Mouse (Mus musculus): ENCODE results near the gene Inpp5f. TPM values are rescaled to one million over a fixed set of nuclear protein-coding genes. Genes with fewer than 3 reads are reported as not detected.

Inpp5f gene
- total and polyA plus RNA-seq, 3 experiments = 7.6 to 44.0 (median 23.8) TPM

- H3K36me3 ChIP-seq (replicated peaks) = peaks cover 34% of the 10 kb centered on the region
- ATAC-seq (ENCODE audit: extremely low read depth, insufficient number of reproducible peaks, low FRiP score, poor library complexity, severe bottlenecking) (peak; percentile 70; the same call in 1 of the 2 replicates), DNase-seq (ENCODE audit: low spot score) (no peak)
- peaks cover 16% of the 10 kb centered on the region for H3K4me1 ChIP-seq (ENCODE audit: insufficient read depth, low read depth, low read length)
- H3K27me3 ChIP-seq (ENCODE audit: insufficient read depth, low read length) = no peaks in the 10 kb centered on the region
- no peak for TF ChIP-seq GATA2 (IDR thresholded peaks at IDR 0.05; ENCODE audit: borderline replicate concordance, low read depth, low read length)
- TF ChIP-seq POLR2AphosphoS5 (IDR thresholded peaks at IDR 0.05; ENCODE audit: insufficient replicate concordance, low read depth, low read length) = no peak
- TF ChIP-seq CTCF (IDR thresholded peaks at IDR 0.05; ENCODE audit: low read depth, low read length) = no peak
- TF ChIP-seq GATA1 (IDR thresholded peaks at IDR 0.05; ENCODE audit: borderline replicate concordance, low read length) = no peak
- no peak for TF ChIP-seq TAL1 (conservative IDR thresholded peaks at IDR 0.05; ENCODE audit: low read depth, low read length)
- H3K4me3 ChIP-seq (ENCODE audit: low read depth, low read length) = no peak overlapping the region
- H3K9me3 ChIP-seq (replicated peaks) = no peaks in the 10 kb centered on the region
These were observed 28.9 kb downstream of the Inpp5f start for GRCm38 (mm10) chr7:128639925-128640485.

- ATAC-seq (ENCODE audit: extremely low read depth, insufficient number of reproducible peaks, low FRiP score, poor library complexity, severe bottlenecking) (no peak), DNase-seq (ENCODE audit: low spot score) (no peak)
- TF ChIP-seq CTCF (IDR thresholded peaks at IDR 0.05; ENCODE audit: low read depth, low read length) = no peak
- TF ChIP-seq GATA2 (IDR thresholded peaks at IDR 0.05; ENCODE audit: borderline replicate concordance, low read depth, low read length) = no peak
- no peak for TF ChIP-seq TAL1 (conservative IDR thresholded peaks at IDR 0.05; ENCODE audit: low read depth, low read length)
- TF ChIP-seq POLR2AphosphoS5 (IDR thresholded peaks at IDR 0.05; ENCODE audit: insufficient replicate concordance, low read depth, low read length) = no peak
- no peak for TF ChIP-seq GATA1 (IDR thresholded peaks at IDR 0.05; ENCODE audit: borderline replicate concordance, low read length)
- Histone ChIP-seq H3K4me3 (ENCODE audit: low read depth, low read length) (no peak overlapping the region), H3K4me1 (ENCODE audit: insufficient read depth, low read depth, low read length) (peaks cover 14% of the 10 kb centered on the region), H3K27me3 (ENCODE audit: insufficient read depth, low read length) (no peaks in the 10 kb centered on the region), H3K9me3 (replicated peaks) (no peaks in the 10 kb centered on the region), H3K36me3 (replicated peaks) (peaks cover 38% of the 10 kb centered on the region)
These were observed 30.4 kb downstream of the Inpp5f start for GRCm38 (mm10) chr7:128641571-128641970.

DNA sequence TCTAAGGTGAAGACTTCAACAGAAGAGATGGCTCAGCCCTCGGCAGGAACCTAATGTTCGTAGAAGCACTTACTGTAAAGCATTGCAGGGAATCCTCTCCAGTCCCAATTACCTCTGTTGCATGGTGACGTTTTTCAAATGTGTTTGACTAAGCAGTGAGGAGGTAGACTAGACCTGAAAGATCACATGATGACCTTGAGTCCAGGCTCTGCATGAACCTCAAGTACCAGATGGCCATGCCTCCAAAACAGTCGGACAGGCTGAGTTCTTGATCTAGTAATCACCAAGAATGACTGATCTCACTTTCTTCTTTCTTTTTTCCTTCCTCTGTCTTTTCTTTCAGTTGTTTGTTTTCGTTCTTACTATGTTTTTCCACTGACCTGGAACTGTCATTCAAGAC lies 31.3 kb downstream of the Inpp5f start:
- Histone ChIP-seq H3K27me3 (ENCODE audit: insufficient read depth, low read length) (no peaks in the 10 kb centered on the region), H3K4me1 (ENCODE audit: insufficient read depth, low read depth, low read length) (peaks cover 11% of the 10 kb centered on the region), H3K4me3 (ENCODE audit: low read depth, low read length) (no peak overlapping the region), H3K36me3 (replicated peaks) (peaks cover 34% of the 10 kb centered on the region), H3K9me3 (replicated peaks) (no peaks in the 10 kb centered on the region)
- no peak for TF ChIP-seq POLR2AphosphoS5 (IDR thresholded peaks at IDR 0.05; ENCODE audit: insufficient replicate concordance, low read depth, low read length)
- no peak for TF ChIP-seq TAL1 (conservative IDR thresholded peaks at IDR 0.05; ENCODE audit: low read depth, low read length)
- no peak for TF ChIP-seq GATA1 (IDR thresholded peaks at IDR 0.05; ENCODE audit: borderline replicate concordance, low read length)
- no peak for TF ChIP-seq CTCF (IDR thresholded peaks at IDR 0.05; ENCODE audit: low read depth, low read length)
- no peak for TF ChIP-seq GATA2 (IDR thresholded peaks at IDR 0.05; ENCODE audit: borderline replicate concordance, low read depth, low read length)
- ATAC-seq (ENCODE audit: extremely low read depth, insufficient number of reproducible peaks, low FRiP score, poor library complexity, severe bottlenecking) = no peak
- DNase-seq (ENCODE audit: low spot score) = no peak

- no peak for ATAC-seq (ENCODE audit: extremely low read depth, insufficient number of reproducible peaks, low FRiP score, poor library complexity, severe bottlenecking)
- Histone ChIP-seq H3K36me3 (replicated peaks) (peaks cover 27% of the 10 kb centered on the region), H3K4me1 (ENCODE audit: insufficient read depth, low read depth, low read length) (peaks cover 13% of the 10 kb centered on the region), H3K4me3 (ENCODE audit: low read depth, low read length) (no peak overlapping the region), H3K27me3 (ENCODE audit: insufficient read depth, low read length) (no peaks in the 10 kb centered on the region), H3K9me3 (replicated peaks) (no peaks in the 10 kb centered on the region)
- TF ChIP-seq TAL1 (conservative IDR thresholded peaks at IDR 0.05; ENCODE audit: low read depth, low read length) (no peak), CTCF (IDR thresholded peaks at IDR 0.05; ENCODE audit: low read depth, low read length) (no peak), POLR2AphosphoS5 (IDR thresholded peaks at IDR 0.05; ENCODE audit: insufficient replicate concordance, low read depth, low read length) (no peak), GATA2 (IDR thresholded peaks at IDR 0.05; ENCODE audit: borderline replicate concordance, low read depth, low read length) (no peak), GATA1 (IDR thresholded peaks at IDR 0.05; ENCODE audit: borderline replicate concordance, low read length) (no peak)
- DNase-seq (ENCODE audit: low spot score) = no peak
These were observed 45.8 kb downstream of the Inpp5f start for GRCm38 (mm10) chr7:128656970-128657369.

DNA sequence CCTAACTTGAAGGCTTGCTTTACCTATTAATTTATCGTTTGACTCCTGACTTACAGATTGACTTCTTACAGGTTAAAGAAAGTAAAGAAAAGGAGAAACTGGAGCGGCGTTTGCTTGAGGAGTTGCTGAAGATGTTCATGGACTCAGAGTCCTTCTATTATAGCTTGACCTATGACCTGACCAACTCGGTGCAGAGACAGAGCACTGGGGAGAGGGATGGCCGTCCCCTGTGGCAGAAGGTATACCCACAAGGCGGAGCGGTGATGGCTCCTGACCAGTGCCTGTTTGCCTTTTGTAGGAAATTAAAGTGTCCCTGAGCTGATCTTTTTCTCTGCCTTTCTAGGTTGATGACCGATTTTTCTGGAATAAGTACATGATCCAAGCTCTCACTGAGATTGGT lies 52.8 kb downstream of the Inpp5f start:
- no peaks in the 10 kb centered on the region for H3K27me3 ChIP-seq (ENCODE audit: insufficient read depth, low read length)

DNA sequence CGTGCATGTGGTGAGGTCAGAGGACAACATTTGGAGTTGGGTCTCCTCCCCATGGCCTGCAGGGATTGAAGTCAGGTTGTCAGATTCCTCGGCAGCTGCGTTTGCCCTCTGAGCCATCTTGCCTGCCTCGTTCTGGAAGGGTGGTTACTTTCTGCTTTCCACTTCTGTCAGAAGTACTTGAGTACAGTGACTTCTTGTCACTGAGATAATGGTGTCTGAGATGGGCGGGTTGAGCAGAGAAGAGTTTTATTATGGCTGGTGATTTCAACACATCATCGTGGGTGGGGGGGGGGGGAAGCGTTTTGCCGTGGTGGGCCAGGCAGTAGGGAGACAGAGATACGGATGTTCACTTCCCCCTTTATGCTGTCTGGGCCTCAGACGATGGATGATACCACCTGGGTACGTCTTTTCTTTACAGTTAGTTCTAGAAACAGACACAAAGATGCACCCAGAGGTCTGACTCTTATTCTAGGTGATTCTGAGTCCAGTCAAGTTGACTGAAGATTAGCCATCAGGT lies 53.8 kb downstream of the Inpp5f start:
- ATAC-seq (ENCODE audit: extremely low read depth, insufficient number of reproducible peaks, low FRiP score, poor library complexity, severe bottlenecking) (peak; percentile 71), DNase-seq (ENCODE audit: low spot score) (peak; percentile 67)
- TF ChIP-seq GATA2 (IDR thresholded peaks at IDR 0.05; ENCODE audit: borderline replicate concordance, low read depth, low read length) (no peak), TAL1 (conservative IDR thresholded peaks at IDR 0.05; ENCODE audit: low read depth, low read length) (peak; percentile 15; the same call in 1 of the 2 replicates)
- Histone ChIP-seq H3K4me1 (ENCODE audit: insufficient read depth, low read depth, low read length) (peaks cover 50% of the 10 kb centered on the region), H3K27me3 (ENCODE audit: insufficient read depth, low read length) (no peaks in the 10 kb centered on the region), H3K9me3 (replicated peaks) (peaks cover 3% of the 10 kb centered on the region; the same call in 1 of the 2 replicates), H3K4me3 (ENCODE audit: low read depth, low read length) (peak overlapping the region; percentile 48; the same call in 1 of the 2 replicates), H3K36me3 (replicated peaks) (peaks cover 49% of the 10 kb centered on the region)

More for the DNA sequence above, 52.8 kb downstream of the Inpp5f start:
- Histone ChIP-seq H3K4me1 (ENCODE audit: insufficient read depth, low read depth, low read length) (peaks cover 50% of the 10 kb centered on the region), H3K9me3 (replicated peaks) (peaks cover 3% of the 10 kb centered on the region; the same call in 1 of the 2 replicates), H3K36me3 (replicated peaks) (peaks cover 51% of the 10 kb centered on the region), H3K4me3 (ENCODE audit: low read depth, low read length) (no peak overlapping the region)
- TF ChIP-seq POLR2AphosphoS5 (IDR thresholded peaks at IDR 0.05; ENCODE audit: insufficient replicate concordance, low read depth, low read length) = no peak
- no peak for TF ChIP-seq GATA2 (IDR thresholded peaks at IDR 0.05; ENCODE audit: borderline replicate concordance, low read depth, low read length)
- no peak for TF ChIP-seq TAL1 (conservative IDR thresholded peaks at IDR 0.05; ENCODE audit: low read depth, low read length)
- TF ChIP-seq CTCF (IDR thresholded peaks at IDR 0.05; ENCODE audit: low read depth, low read length) = no peak
- no peak for TF ChIP-seq GATA1 (IDR thresholded peaks at IDR 0.05; ENCODE audit: borderline replicate concordance, low read length)
- DNase-seq (ENCODE audit: low spot score) (no peak), ATAC-seq (ENCODE audit: extremely low read depth, insufficient number of reproducible peaks, low FRiP score, poor library complexity, severe bottlenecking) (no peak)

Measured in G1E (cell line).